22 mouse cellular contexts compared by ENCODE assay signal in the genomic region with DNA sequence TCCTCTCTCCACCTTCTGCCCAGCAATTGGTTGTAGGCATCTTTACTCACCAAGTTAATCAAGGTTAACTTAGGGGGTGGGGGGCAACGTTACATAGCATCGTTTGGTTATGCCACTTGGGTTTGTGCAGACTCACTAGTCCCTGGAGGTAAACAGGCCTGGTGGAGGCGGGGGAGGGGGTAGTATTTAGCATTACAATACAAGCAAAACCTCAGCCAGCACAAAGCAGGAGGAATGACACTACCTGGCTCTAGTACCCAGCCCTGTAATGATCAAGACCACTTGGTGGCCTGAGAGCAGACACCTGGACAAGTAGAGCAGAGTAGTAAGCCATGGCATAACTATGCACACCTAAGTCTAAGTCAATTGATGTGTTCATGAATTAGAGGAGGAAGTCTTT.
"Had no signal": no experiment of that assay in that cellular context is flagged by ENCODE, and none has a peak within 500 bp of the region (broad histone marks: within the 10 kb centered on the region; RNA-seq: fewer than 3 reads in every experiment).

No protein-coding gene starts in this region.

- H3K27ac ChIP-seq: heart, embryonic 10.5 days; hindbrain, embryonic 10.5 days; hindbrain, embryonic 12.5 days; hindbrain, embryonic 14.5 days; intestine, embryonic 15.5 days; layer of hippocampus, adult 2 months; left cerebral cortex, adult 2 months; limb, embryonic 10.5 days; limb, embryonic 12.5 days; liver, embryonic 13.5 days; liver, embryonic 15.5 days had no signal

- H3K9me3 ChIP-seq: heart, embryonic 10.5 days; heart, embryonic 12.5 days; hindbrain, embryonic 10.5 days; hindbrain, embryonic 12.5 days; intestine, embryonic 15.5 days; limb, embryonic 10.5 days; limb, embryonic 12.5 days; liver, embryonic 13.5 days; liver, embryonic 15.5 days had no signal

- H3K36me3 ChIP-seq: heart, embryonic 10.5 days; heart, embryonic 12.5 days; hindbrain, embryonic 10.5 days; hindbrain, embryonic 12.5 days; intestine, embryonic 15.5 days; limb, embryonic 10.5 days; limb, embryonic 12.5 days; liver, embryonic 13.5 days; liver, embryonic 15.5 days had no signal

- H3K4me3 ChIP-seq: heart, embryonic 10.5 days; heart, embryonic 12.5 days; hindbrain, embryonic 10.5 days; hindbrain, embryonic 12.5 days; intestine, embryonic 15.5 days; layer of hippocampus, adult 2 months; left cerebral cortex, adult 2 months; limb, embryonic 10.5 days; limb, embryonic 12.5 days; liver, embryonic 13.5 days; liver, embryonic 15.5 days had no signal

- H3K9ac ChIP-seq: heart, embryonic 12.5 days; hindbrain, embryonic 12.5 days; hindbrain, embryonic 14.5 days; intestine, embryonic 15.5 days; limb, embryonic 12.5 days; liver, embryonic 13.5 days; liver, embryonic 15.5 days had no signal

- H3K4me1 ChIP-seq: heart, embryonic 10.5 days; heart, embryonic 12.5 days; hindbrain, embryonic 12.5 days; intestine, embryonic 15.5 days; limb, embryonic 10.5 days; limb, embryonic 12.5 days; liver, embryonic 13.5 days; liver, embryonic 15.5 days had no signal

- DNase-seq: gastrocnemius, postnatal 10 days; gastrocnemius, postnatal 25 days; heart, postnatal 10 days; heart, postnatal 4 days; kidney, adult 18-20 months; kidney, adult 8-10 months; kidney, postnatal 10 days; kidney, postnatal 25 days; kidney, postnatal 4 days; liver; liver, embryonic 13.5 days had no signal

- H3K27me3 ChIP-seq: hindbrain, embryonic 12.5 days; intestine, embryonic 15.5 days; limb, embryonic 12.5 days; liver, embryonic 13.5 days; liver, embryonic 15.5 days had no signal
